In genomic region chr10:14050586-14050985, GRCm38 (mm10) we compare ENCODE assay signal across 23 mouse cellular contexts.
DNase-seq lines count a peak whose midpoint lies in the region; ATAC-seq and TF ChIP-seq lines count a peak whose summit lies in the region.
"Had no signal": no experiment of that assay in that cellular context is flagged by ENCODE, and none has a peak within 500 bp of the region (broad histone marks: within the 10 kb centered on the region; RNA-seq: fewer than 3 reads in every experiment).

No protein-coding gene starts in this region.

- no peak for DNase-seq in layer of hippocampus, adult 2 months (ENCODE audit: low spot score in 2 of 2)
- DNase-seq in layer of hippocampus, adult 8-10 months (ENCODE audit: low spot score in 2 of 2), result no peak
- DNase-seq in CD4-positive, CD25-positive, alpha-beta regulatory T cell, adult 2 months (ENCODE audit: low read depth, low spot score), result peak; percentile 70
- peak; percentile 50 for DNase-seq in naive thymus-derived CD4-positive, alpha-beta T cell, adult 2 months (ENCODE audit: low read depth)
- DNase-seq in adrenal gland, adult 18-20 months (ENCODE audit: low spot score in 2 of 2), result no peak
- DNase-seq: adrenal gland, postnatal 10 days; adrenal gland, postnatal 36 days; B cell, adult 2 months; cerebellum, adult 18-20 months; cerebellum, adult 9-10 months; cerebellum, postnatal 14 days; gastrocnemius, postnatal 10 days; gastrocnemius, postnatal 36 days; heart, postnatal 36 days had no signal

- ATAC-seq in activated CD4-positive, CD25-positive, alpha-beta regulatory T cell, adult 4 months, result peak; percentile 41
- no peak for ATAC-seq in monocyte, adult 5-6 weeks (replicated peaks; ENCODE audit: insufficient number of reproducible peaks, low FRiP score, low TSS enrichment, poor library complexity, severe bottlenecking)
- ATAC-seq: forebrain, embryonic 13.5 days; forebrain, embryonic 16.5 days; hindbrain, postnatal 0 days; intestine, embryonic 15.5 days had no signal

- no peak for TF ChIP-seq CTCF in layer of hippocampus, adult 2 months (conservative IDR thresholded peaks at IDR 0.05)

- H3K27ac ChIP-seq in layer of hippocampus, adult 2 months, result 0 out of 2 replicates have a peak overlapping the region, but pooled peaks have one; percentile 14
- H3K27ac ChIP-seq: forebrain, embryonic 10.5 days; forebrain, embryonic 13.5 days; hindbrain, embryonic 10.5 days; hindbrain, embryonic 14.5 days; hindbrain, postnatal 0 days; intestine, embryonic 15.5 days had no signal

- H3K4me3 ChIP-seq in layer of hippocampus, adult 2 months, result no peak overlapping the region
- H3K4me3 ChIP-seq: forebrain, embryonic 10.5 days; forebrain, embryonic 13.5 days; hindbrain, embryonic 10.5 days; intestine, embryonic 15.5 days had no signal

Comparison
In these comparisons a context has a peak if more than half of its experiments do, and no peak if none do; other contexts are left out.
1. DNase-seq: peak in CD4-positive, CD25-positive, alpha-beta regulatory T cell, adult 2 months (single experiment) and naive thymus-derived CD4-positive, alpha-beta T cell, adult 2 months (single experiment); none in layer of hippocampus, adult 2 months (0 of 2), layer of hippocampus, adult 8-10 months (0 of 2) and adrenal gland, adult 18-20 months (0 of 2).